Mouse (Mus musculus): ENCODE data around the gene Coa7.

Gene Coa7

GRCm38 (mm10) chr4:108379476-108379875 lies 51.5 kb downstream of the Coa7 start:
- in situ Hi-C loops (cut with MboI, MseI): no loop called here

GRCm38 (mm10) chr4:108380146-108380545 lies 52.2 kb downstream of the Coa7 start:
- in situ Hi-C loops (cut with MboI, MseI): no loop called here

DNA sequence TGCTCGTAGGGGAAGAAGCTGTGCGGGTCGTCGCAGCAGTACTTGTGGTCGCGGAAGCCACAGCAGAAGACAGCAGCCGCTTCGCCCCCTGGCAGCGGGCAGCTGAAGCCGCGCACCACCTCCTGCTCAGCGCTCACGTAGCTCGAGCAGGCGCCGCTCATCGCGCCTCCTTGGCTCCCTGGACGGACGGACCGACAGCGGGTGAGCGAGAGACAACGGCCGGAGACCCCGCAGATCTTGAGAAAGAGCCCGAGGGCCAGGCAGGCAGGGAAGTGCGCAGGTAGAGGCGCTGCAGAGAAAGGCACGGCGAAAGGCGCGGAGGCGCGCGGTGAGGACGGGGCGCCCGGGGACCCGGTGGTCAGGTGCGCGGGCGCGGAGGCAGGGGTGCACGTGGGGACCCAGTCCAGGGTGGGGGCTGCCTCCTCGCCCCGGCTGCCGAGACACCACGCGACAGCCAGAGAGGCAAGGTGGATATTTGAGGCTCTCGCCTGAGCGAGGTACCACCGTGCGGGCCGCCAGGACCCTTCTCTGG lies 55.3 kb downstream of the Coa7 start, which contains the start of gene Shisal2a:
Gene Shisal2a, minus strand, starts transcription at position 167 of the 532 bp plus-strand sequence.
- in situ Hi-C loops (cut with MboI, MseI): no loop called here

- in situ Hi-C loops (cut with MboI, MseI): no loop called here
Observed at GRCm38 (mm10) chr4:108386087-108386486, 58.1 kb downstream of the Coa7 start.

GRCm38 (mm10) chr4:108387106-108387505 lies 59.2 kb downstream of the Coa7 start:
- in situ Hi-C loops (cut with MboI, MseI): no loop called here

GRCm38 (mm10) chr4:108387681-108388253 lies 59.8 kb downstream of the Coa7 start:
- in situ Hi-C loops (cut with MboI, MseI): no loop called here

GRCm38 (mm10) chr4:108388741-108389140 lies 60.8 kb downstream of the Coa7 start:
- in situ Hi-C loops (cut with MboI, MseI): no loop called here

- in situ Hi-C loops (cut with MboI, MseI): no loop called here
Observed at GRCm38 (mm10) chr4:108391124-108391523, 63.2 kb downstream of the Coa7 start.
